Mouse (Mus musculus) lung, adult 2 months (tissue): ENCODE results near the gene Eps15l1. TPM values are rescaled to one million over a fixed set of nuclear protein-coding genes. Genes with fewer than 3 reads are reported as not detected.
A peak's percentile ranks its signal among the peaks of the same experiment; 100 is the strongest.

Source experiments
- DNase-seq: peaks from one replicate; pipeline ENCODE4 v3.0.0; 2022
- H3K4me1 ChIP-seq: fragments of 200-500 bp; 2 replicates; pipeline ENCODE4 v1.6.1; 2011; ENCODE audit warnings: low read length; ENCODE audit not compliant: control insufficient read depth, insufficient read depth
- H3K4me3 ChIP-seq: fragments of 200-500 bp; replicated peaks from 2 replicates; pipeline ENCODE3; 2011; ENCODE audit warnings: low read depth, mild to moderate bottlenecking, control low read depth, low read length; ENCODE audit errors: extremely low read depth
- CTCF ChIP-seq: fragments of 200-500 bp; IDR thresholded peaks from 2 replicates; pipeline ENCODE4 v1.5.1; 2011; ENCODE audit warnings: mild to moderate bottlenecking, low read length, control low read depth; ENCODE audit not compliant: insufficient read depth
- POLR2A ChIP-seq: fragments of 200-500 bp; IDR thresholded peaks from 2 replicates; pipeline ENCODE4 v1.6.1; 2011; ENCODE audit warnings: low read depth, mild to moderate bottlenecking, control low read depth, low read length, borderline replicate concordance; ENCODE audit errors: extremely low read depth
- WGBS: fragments of 180-500 bp; shearing (Covaris S2); methylation state at CpG from one replicate; pipeline ENCODE4 v1.1.7; 2018; 5-methylcytosine and 5-hydroxymethylcytosine counted together
- polyA plus RNA-seq: library from polyadenylated mRNA; depleted of rRNA; stranded (reverse); fragments of >200 nt; gene quantifications from 2 replicates; pipeline ENCODE4 v1.2.3, GENCODE M21; 2012; rRNA removed

Gene Eps15l1
- 35.5 and 48.3 TPM in 2 replicates for polyA plus RNA-seq

DNA sequence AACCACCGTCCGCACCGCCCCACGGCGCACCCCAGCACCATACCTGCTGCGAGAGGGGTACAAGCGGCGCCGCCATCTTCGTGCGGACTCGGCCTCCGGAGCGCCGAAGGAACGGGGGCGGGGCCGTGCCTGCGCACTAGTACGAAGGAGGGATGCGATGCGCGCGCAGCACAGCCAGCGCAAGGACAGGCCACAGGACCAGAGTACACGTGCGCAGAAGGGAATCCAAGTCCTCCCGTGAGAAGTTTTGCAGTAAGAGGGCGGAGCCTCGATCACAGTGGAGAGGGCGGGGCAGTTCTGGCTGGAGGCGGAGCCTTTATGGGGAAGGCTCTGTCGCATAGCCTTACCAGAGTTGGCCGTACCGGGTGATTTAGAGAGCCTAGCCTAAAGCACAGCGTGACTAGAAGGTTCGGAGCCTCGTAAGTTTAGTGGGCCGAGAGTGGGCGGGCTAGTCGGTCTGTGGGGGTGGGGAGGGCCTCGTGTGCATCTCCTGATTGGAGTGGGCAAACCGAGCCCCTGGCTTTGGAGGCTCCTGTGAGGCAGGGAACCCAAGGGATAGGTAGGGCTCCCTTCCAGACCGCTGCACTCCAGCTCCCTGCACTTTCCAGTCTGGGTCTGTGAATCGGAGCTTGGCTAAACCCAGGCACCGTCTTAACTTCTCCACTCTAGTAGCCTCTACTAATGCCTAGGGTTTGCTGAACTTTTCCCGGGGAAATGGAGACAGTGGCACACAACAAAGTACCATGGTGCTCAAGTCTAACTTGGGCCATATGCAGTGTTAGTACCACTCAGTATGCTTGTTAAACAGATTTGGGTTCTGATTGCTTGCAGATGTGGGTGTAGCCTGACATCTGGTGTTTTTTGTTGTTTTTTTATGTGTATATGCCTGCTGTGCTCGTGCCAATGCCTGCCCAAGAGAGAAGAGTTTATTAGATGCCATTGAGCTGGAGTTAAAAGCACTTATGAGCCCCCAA is at the start of gene Eps15l1:
TSS of gene Eps15l1 (minus strand) at position 99 of the 974 bp plus-strand sequence.
- H3K4me1 ChIP-seq = peaks cover 4% of the 10 kb centered on the region
- DNase-seq = peak; percentile 98
- under 1% methylated on average over 48 of the region's 48 CpGs for WGBS
- TF ChIP-seq CTCF = no peak
- peak; percentile 68; the same call in 1 of the 2 replicates for TF ChIP-seq POLR2A
- peak within 1 kb of the TSS; percentile 80 for H3K4me3 ChIP-seq

DNA sequence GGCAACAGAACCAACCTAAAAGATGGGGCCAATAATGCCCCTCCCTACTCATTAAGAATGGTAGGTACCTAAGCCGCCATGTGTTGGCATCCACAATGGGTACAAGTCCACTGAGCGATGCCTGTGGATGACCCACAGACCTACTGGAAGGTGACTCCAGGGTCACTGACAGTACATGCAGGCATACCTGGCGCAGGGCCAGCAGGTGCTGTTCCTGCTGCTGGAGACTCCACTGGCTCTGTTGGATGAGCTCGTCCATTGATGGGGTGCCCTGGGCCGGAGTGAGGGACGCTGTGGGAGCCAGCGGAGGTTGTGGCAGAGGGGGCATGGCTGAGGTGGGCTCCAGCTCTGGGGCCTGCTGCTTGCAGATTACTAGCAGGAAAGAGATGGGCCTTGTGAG is 49.4 kb upstream of the Eps15l1 start:
- DNase-seq = no peak
- H3K4me3 ChIP-seq = no peak overlapping the region
- TF ChIP-seq POLR2A (no peak), CTCF (no peak)
- H3K4me1 ChIP-seq = peaks cover 2% of the 10 kb centered on the region; the same call in 1 of the 2 replicates
- 93% methylated on average over 7 of the region's 7 CpGs for WGBS

GRCm38 (mm10) chr8:72469984-72470383 is 48.7 kb upstream of the Eps15l1 start:
- WGBS = 92% methylated on average over 8 of the region's 8 CpGs
- Histone ChIP-seq H3K4me3 (no peak overlapping the region), H3K4me1 (peaks cover 2% of the 10 kb centered on the region; the same call in 1 of the 2 replicates)
- TF ChIP-seq POLR2A = no peak
- no peak for TF ChIP-seq CTCF
- no peak for DNase-seq

DNA sequence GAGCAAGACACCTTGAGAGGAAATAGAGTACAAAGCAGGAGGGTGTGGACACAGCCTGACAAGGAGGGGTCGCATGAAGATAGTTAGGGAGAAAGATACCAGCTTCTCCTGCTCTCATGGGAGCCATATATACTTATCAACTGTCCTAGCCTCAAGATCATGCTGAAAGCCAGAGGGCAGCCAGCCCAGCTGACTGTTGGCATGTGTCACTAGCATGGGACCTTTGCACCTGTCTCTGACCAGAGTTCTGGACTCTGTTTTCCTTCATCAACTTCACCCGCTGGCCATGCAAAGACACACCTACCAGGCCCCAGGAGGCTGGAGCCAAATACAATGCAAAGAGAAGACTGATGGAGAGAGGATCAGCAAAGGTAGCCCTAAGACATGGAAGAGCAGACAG is 48.0 kb upstream of the Eps15l1 start:
- TF ChIP-seq CTCF (no peak), POLR2A (no peak)
- no peak overlapping the region for H3K4me3 ChIP-seq
- WGBS = 83% methylated on average over 2 of the region's 2 CpGs
- DNase-seq = no peak
- peaks cover 2% of the 10 kb centered on the region; the same call in 1 of the 2 replicates for H3K4me1 ChIP-seq

- TF ChIP-seq POLR2A = no peak
- TF ChIP-seq CTCF = no peak
- 90% methylated on average over 10 of the region's 10 CpGs for WGBS
- Histone ChIP-seq H3K4me3 (no peak overlapping the region), H3K4me1 (no peaks in the 10 kb centered on the region)
- no peak for DNase-seq
Measured at GRCm38 (mm10) chr8:72464211-72464610, 43.0 kb upstream of the Eps15l1 start.

GRCm38 (mm10) chr8:72459881-72460533 is 38.7 kb upstream of the Eps15l1 start:
- Histone ChIP-seq H3K4me3 (no peak overlapping the region), H3K4me1 (no peaks in the 10 kb centered on the region)
- TF ChIP-seq POLR2A (no peak), CTCF (no peak)
- DNase-seq = no peak
- WGBS = 86% methylated on average over 4 of the region's 4 CpGs

- WGBS = 83% methylated on average over 6 of the region's 6 CpGs
- no peak for DNase-seq
- Histone ChIP-seq H3K4me3 (no peak overlapping the region), H3K4me1 (no peaks in the 10 kb centered on the region)
- TF ChIP-seq POLR2A = no peak
- no peak for TF ChIP-seq CTCF
Measured at GRCm38 (mm10) chr8:72458457-72458856, 37.2 kb upstream of the Eps15l1 start.

GRCm38 (mm10) chr8:72457806-72458205 is 36.5 kb upstream of the Eps15l1 start:
- no peak overlapping the region for H3K4me3 ChIP-seq
- no peaks in the 10 kb centered on the region for H3K4me1 ChIP-seq
- TF ChIP-seq POLR2A (no peak), CTCF (no peak)
- WGBS = 87% methylated on average over 3 of the region's 3 CpGs
- DNase-seq = no peak

- DNase-seq = no peak
- TF ChIP-seq CTCF (no peak), POLR2A (no peak)
- Histone ChIP-seq H3K4me1 (no peaks in the 10 kb centered on the region), H3K4me3 (no peak overlapping the region)
- WGBS = 86% methylated on average over 4 of the region's 4 CpGs
Measured at GRCm38 (mm10) chr8:72455317-72455716, 34.1 kb upstream of the Eps15l1 start.
